Mouse (Mus musculus): ENCODE measurements around the gene Ifitm3.

GRCm38 (mm10) chr7:141006446-141006845, 4.1 kb downstream of the Ifitm3 start:
- TF ChIP-seq CTCF (IDR thresholded peaks at IDR 0.05; ENCODE audit: insufficient read depth, low read depth, low read length) (no peak), POLR2A (IDR thresholded peaks at IDR 0.05; ENCODE audit: insufficient read depth, low read depth, low read length) (no peak)
